Mouse (Mus musculus) testis, adult 2 months (tissue): ENCODE data around the gene Nup153.

ENCODE experiments used
- CTCF ChIP-seq: fragments of 200-500 bp; IDR thresholded peaks from 2 replicates; pipeline ENCODE4 v1.5.1; 2012; ENCODE audit warnings: low read depth, mild to moderate bottlenecking, inconsistent platforms, low read length, moderate library complexity; ENCODE audit not compliant: control insufficient read depth, insufficient read depth, insufficient replicate concordance
- POLR2A ChIP-seq: fragments of 200-500 bp; IDR thresholded peaks from 2 replicates; pipeline ENCODE4 v1.6.1; 2012; ENCODE audit warnings: low read depth, mild to moderate bottlenecking, inconsistent platforms, low read length, moderate library complexity; ENCODE audit not compliant: control insufficient read depth

GRCm38 (mm10) chr13:46735808-46736478 is 8.2 kb upstream of the Nup153 start:
- TF ChIP-seq POLR2A (no peak), CTCF (no peak)
